Mouse (Mus musculus): ENCODE results near the gene Gjd2.

DNA sequence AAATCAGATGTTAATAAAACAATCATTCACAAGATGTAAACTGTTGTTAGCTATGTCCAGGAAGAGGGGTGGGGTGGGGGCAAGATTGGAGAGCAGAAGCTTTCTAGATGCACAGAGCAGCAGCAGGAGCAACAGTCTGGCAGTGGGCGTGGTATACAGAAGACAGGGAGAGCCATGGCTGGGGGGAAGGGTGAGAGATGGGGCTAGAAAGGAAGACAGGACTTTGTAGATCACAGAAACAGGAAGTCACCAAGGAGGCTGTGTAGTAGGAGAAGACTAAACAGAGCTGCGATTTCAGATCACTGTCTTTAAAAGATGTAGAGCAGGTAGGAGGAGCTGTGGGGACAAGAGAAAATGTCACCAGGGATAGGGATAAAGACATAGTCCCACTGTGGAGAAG lies 18.8 kb upstream of the Gjd2 start:
- no peak for TF ChIP-seq POLR2A (IDR thresholded peaks at IDR 0.05; ENCODE audit: control insufficient read depth, low read depth, low read length)
- no peak for TF ChIP-seq CTCF (IDR thresholded peaks at IDR 0.05; ENCODE audit: control insufficient read depth, insufficient read depth, insufficient replicate concordance, low read depth, low read length)

All from testis, adult 2 months (tissue).